Mouse (Mus musculus): ENCODE measurements around the gene Spock1.

- TF ChIP-seq CTCF (IDR thresholded peaks at IDR 0.05; ENCODE audit: low read depth) (no peak), EP300 (optimal IDR thresholded peaks at IDR 0.05) (no peak)
These were observed 325.7 kb downstream of the Spock1 start for GRCm38 (mm10) chr13:57582314-57582976.

All from stomach, postnatal 0 days (tissue).